Mouse (Mus musculus) embryonic facial prominence, embryonic 12.5 days (tissue): Measurements from ENCODE around the gene Slc22a20. TPM values are rescaled to one million over a fixed set of nuclear protein-coding genes. Genes with fewer than 3 reads are reported as not detected.

Experiments used
- ATAC-seq: fragments of 200-750 bp; cut with Nextera tagmentation; 2 replicates; pipeline ENCODE4 v1.8.0; 2017; ENCODE audit not compliant: insufficient number of reproducible peaks, insufficient read depth, low FRiP score, low TSS enrichment
- H3K27ac ChIP-seq: fragments of 300-500 bp; sonication (generic); 2 replicates; pipeline ENCODE4 v1.5.1; 2016; ENCODE audit warnings: mild to moderate bottlenecking
- H3K27me3 ChIP-seq: fragments of 300-500 bp; sonication (generic); 2 replicates; pipeline ENCODE4 v1.6.1; 2016; ENCODE audit warnings: mild to moderate bottlenecking, moderate library complexity
- H3K36me3 ChIP-seq: fragments of 300-500 bp; sonication (generic); 2 replicates; pipeline ENCODE4 v1.6.1; 2016; ENCODE audit warnings: mild to moderate bottlenecking
- H3K4me1 ChIP-seq: fragments of 300-500 bp; sonication (generic); 2 replicates; pipeline ENCODE4 v1.6.1; 2016
- H3K4me2 ChIP-seq: fragments of 300-500 bp; sonication (generic); replicated peaks from 2 replicates; pipeline ENCODE4 v1.6.1; 2016; ENCODE audit warnings: mild to moderate bottlenecking, moderate library complexity
- H3K4me3 ChIP-seq: fragments of 300-500 bp; sonication (generic); 2 replicates; pipeline ENCODE4 v1.5.1; 2016; ENCODE audit warnings: mild to moderate bottlenecking
- H3K9ac ChIP-seq: fragments of 300-500 bp; sonication (generic); 2 replicates; pipeline ENCODE4 v1.6.1; 2016; ENCODE audit warnings: mild to moderate bottlenecking, moderate library complexity
- H3K9me3 ChIP-seq: fragments of 300-500 bp; sonication (generic); 2 replicates; pipeline ENCODE4 v1.6.1; 2016; ENCODE audit warnings: mild to moderate bottlenecking, moderate library complexity
- whole genome bisulfite sequencing: fragments of 180-500 bp; shearing (Covaris S2); methylation state at CpG from one replicate; pipeline ENCODE4 v1.1.7; 2016; 5-methylcytosine and 5-hydroxymethylcytosine counted together
- polyA plus RNA-seq: library from polyadenylated mRNA; unstranded; fragments of >200 nt; fragmentation: Nextera tagmentation; extraction: Ambion mirVana; gene quantifications from 2 replicates; pipeline ENCODE4 v1.2.1, GENCODE M21; 2016

The Slc22a20 gene
- polyA plus RNA-seq, 1 experiment from 2014 or later = not detected

- Histone ChIP-seq H3K27ac (peak overlapping the region; percentile 30; the same call in 1 of the 2 replicates), H3K4me1 (peaks cover 5% of the 10 kb centered on the region; the same call in 1 of the 2 replicates), H3K4me3 (peak overlapping the region; percentile 47), H3K9me3 (no peaks in the 10 kb centered on the region), H3K9ac (peak overlapping the region; percentile 63), H3K27me3 (peaks cover 18% of the 10 kb centered on the region; the same call in 1 of the 2 replicates), H3K4me2 (peak overlapping the region; percentile 76), H3K36me3 (no peaks in the 10 kb centered on the region)
- 1% methylated on average over 14 of the region's 18 CpGs for WGBS
- ATAC-seq = peak; percentile 39
Observed at GRCm38 (mm10) chr19:6014991-6015510, 29.1 kb upstream of the Slc22a20 start.

- H3K4me2 ChIP-seq = no peak overlapping the region
- no peak overlapping the region for H3K4me3 ChIP-seq
- H3K9ac ChIP-seq = no peak overlapping the region
- no peaks in the 10 kb centered on the region for H3K36me3 ChIP-seq
- peaks cover 18% of the 10 kb centered on the region; the same call in 1 of the 2 replicates for H3K27me3 ChIP-seq
- WGBS = 80% methylated on average over 10 of the region's 10 CpGs
- H3K4me1 ChIP-seq = peaks cover 5% of the 10 kb centered on the region; the same call in 1 of the 2 replicates
- H3K9me3 ChIP-seq = no peaks in the 10 kb centered on the region
- no peak overlapping the region for H3K27ac ChIP-seq
- no peak for ATAC-seq
Observed at GRCm38 (mm10) chr19:6013691-6014090, 27.7 kb upstream of the Slc22a20 start.

- Histone ChIP-seq H3K27me3 (0 out of 2 replicates have a peak, but pooled peaks cover 1% of the 10 kb centered on the region), H3K4me2 (no peak overlapping the region), H3K27ac (no peak overlapping the region), H3K9ac (no peak overlapping the region), H3K4me3 (no peak overlapping the region), H3K36me3 (no peaks in the 10 kb centered on the region), H3K9me3 (no peaks in the 10 kb centered on the region), H3K4me1 (no peaks in the 10 kb centered on the region)
- 74% methylated on average over 8 of the region's 8 CpGs for WGBS
- no peak for ATAC-seq
Observed at GRCm38 (mm10) chr19:6009137-6009536, 23.2 kb upstream of the Slc22a20 start.

- Histone ChIP-seq H3K4me3 (no peak overlapping the region), H3K27ac (no peak overlapping the region), H3K9me3 (no peaks in the 10 kb centered on the region), H3K27me3 (no peaks in the 10 kb centered on the region), H3K9ac (no peak overlapping the region), H3K36me3 (no peaks in the 10 kb centered on the region), H3K4me1 (no peaks in the 10 kb centered on the region), H3K4me2 (no peak overlapping the region)
- ATAC-seq = no peak
- 84% methylated on average over 13 of the region's 13 CpGs for WGBS
Observed at GRCm38 (mm10) chr19:6007013-6007412, 21.1 kb upstream of the Slc22a20 start.

- no peak for ATAC-seq
- H3K4me3 ChIP-seq = no peak overlapping the region
- no peak overlapping the region for H3K9ac ChIP-seq
- H3K36me3 ChIP-seq = no peaks in the 10 kb centered on the region
- no peaks in the 10 kb centered on the region for H3K4me1 ChIP-seq
- no peak overlapping the region for H3K27ac ChIP-seq
- WGBS = 66% methylated on average over 11 of the region's 11 CpGs
- H3K4me2 ChIP-seq = no peak overlapping the region
- H3K9me3 ChIP-seq = no peaks in the 10 kb centered on the region
- H3K27me3 ChIP-seq = no peaks in the 10 kb centered on the region
Observed at GRCm38 (mm10) chr19:6005541-6005940, 19.6 kb upstream of the Slc22a20 start.

- Histone ChIP-seq H3K9ac (no peak overlapping the region), H3K27ac (no peak overlapping the region), H3K36me3 (no peaks in the 10 kb centered on the region), H3K9me3 (no peaks in the 10 kb centered on the region), H3K4me2 (no peak overlapping the region), H3K27me3 (no peaks in the 10 kb centered on the region), H3K4me3 (no peak overlapping the region), H3K4me1 (no peaks in the 10 kb centered on the region)
- ATAC-seq = no peak
- 76% methylated on average over 5 of the region's 5 CpGs for WGBS
Observed at GRCm38 (mm10) chr19:5999969-6000368, 14.0 kb upstream of the Slc22a20 start.

- 67% methylated on average over 3 of the region's 3 CpGs for WGBS
- no peaks in the 10 kb centered on the region for H3K36me3 ChIP-seq
- no peaks in the 10 kb centered on the region for H3K4me1 ChIP-seq
- no peak for ATAC-seq
- H3K4me2 ChIP-seq = no peak overlapping the region
- H3K27ac ChIP-seq = no peak overlapping the region
- H3K27me3 ChIP-seq = no peaks in the 10 kb centered on the region
- no peak overlapping the region for H3K9ac ChIP-seq
- H3K4me3 ChIP-seq = no peak overlapping the region
- H3K9me3 ChIP-seq = no peaks in the 10 kb centered on the region
Observed at GRCm38 (mm10) chr19:5998180-5998579, 12.2 kb upstream of the Slc22a20 start.

GRCm38 (mm10) chr19:5994711-5995110 is 8.8 kb upstream of the Slc22a20 start:
- Histone ChIP-seq H3K4me1 (no peaks in the 10 kb centered on the region), H3K4me3 (no peak overlapping the region), H3K36me3 (no peaks in the 10 kb centered on the region), H3K9ac (no peak overlapping the region), H3K27me3 (no peaks in the 10 kb centered on the region), H3K9me3 (no peaks in the 10 kb centered on the region), H3K27ac (no peak overlapping the region), H3K4me2 (no peak overlapping the region)
- ATAC-seq = no peak
- WGBS = 84% methylated on average over 14 of the region's 14 CpGs

- Histone ChIP-seq H3K4me1 (peaks cover 7% of the 10 kb centered on the region), H3K4me2 (no peak overlapping the region), H3K36me3 (no peaks in the 10 kb centered on the region), H3K27ac (no peak overlapping the region), H3K27me3 (no peaks in the 10 kb centered on the region), H3K9me3 (no peaks in the 10 kb centered on the region), H3K4me3 (no peak overlapping the region), H3K9ac (no peak overlapping the region)
- 85% methylated on average over 7 of the region's 7 CpGs for WGBS
- no peak for ATAC-seq
Observed at GRCm38 (mm10) chr19:5992012-5992411, 6.1 kb upstream of the Slc22a20 start.

GRCm38 (mm10) chr19:5991467-5991866 is 5.5 kb upstream of the Slc22a20 start:
- 0 out of 2 replicates have a peak overlapping the region, but pooled peaks have one; percentile 23 for H3K27ac ChIP-seq
- no peak overlapping the region for H3K4me2 ChIP-seq
- no peak for ATAC-seq
- peaks cover 7% of the 10 kb centered on the region for H3K4me1 ChIP-seq
- H3K27me3 ChIP-seq = no peaks in the 10 kb centered on the region
- no peaks in the 10 kb centered on the region for H3K9me3 ChIP-seq
- 88% methylated on average over 7 of the region's 7 CpGs for WGBS
- H3K4me3 ChIP-seq = no peak overlapping the region
- H3K9ac ChIP-seq = no peak overlapping the region
- no peaks in the 10 kb centered on the region for H3K36me3 ChIP-seq

- Histone ChIP-seq H3K4me3 (no peak overlapping the region), H3K9ac (no peak overlapping the region), H3K27ac (0 out of 2 replicates have a peak overlapping the region, but pooled peaks have one; percentile 23), H3K9me3 (no peaks in the 10 kb centered on the region), H3K36me3 (no peaks in the 10 kb centered on the region), H3K27me3 (no peaks in the 10 kb centered on the region), H3K4me2 (no peak overlapping the region), H3K4me1 (peaks cover 7% of the 10 kb centered on the region)
- no peak for ATAC-seq
- WGBS = 72% methylated on average over 1 of the region's 1 CpGs
Observed at GRCm38 (mm10) chr19:5990921-5991320, 5.0 kb upstream of the Slc22a20 start.

GRCm38 (mm10) chr19:5990033-5990432 is 4.1 kb upstream of the Slc22a20 start:
- H3K4me1 ChIP-seq = peaks cover 7% of the 10 kb centered on the region
- 93% methylated on average over 12 of the region's 12 CpGs for WGBS
- no peak for ATAC-seq
- no peak overlapping the region for H3K9ac ChIP-seq
- H3K9me3 ChIP-seq = no peaks in the 10 kb centered on the region
- no peaks in the 10 kb centered on the region for H3K27me3 ChIP-seq
- no peaks in the 10 kb centered on the region for H3K36me3 ChIP-seq
- no peak overlapping the region; the same call in 1 of the 2 replicates for H3K27ac ChIP-seq
- H3K4me2 ChIP-seq = no peak overlapping the region
- no peak overlapping the region for H3K4me3 ChIP-seq
